Mouse (Mus musculus) G1E-ER4 (cell line): ENCODE data around the gene Uevld. TPM values are rescaled to one million over a fixed set of nuclear protein-coding genes. Genes with fewer than 3 reads are reported as not detected.
A peak's percentile ranks its signal among the peaks of the same experiment; 100 is the strongest.

Experiments used
- GATA1 ChIP-seq: IDR thresholded peaks from one replicate; pipeline ENCODE4 v1.8.0; 2012; ENCODE audit warnings: low read length, inconsistent platforms
- polyA plus RNA-seq: library from polyadenylated mRNA; stranded (reverse); fragments of >175 nt; gene quantifications from 2 replicates; pipeline ENCODE4 v1.2.3, GENCODE M21; 2012

The Uevld gene
- 0.25 and 0.26 TPM in 2 replicates for polyA plus RNA-seq

- TF ChIP-seq GATA1 = no peak
Observed at GRCm38 (mm10) chr7:46957831-46958691, at the start of gene Uevld. Gene Uevld (minus strand): TSS chr7:46958527.

GRCm38 (mm10) chr7:47007818-47008167 is 49.5 kb upstream of the Uevld start:
- no peak for TF ChIP-seq GATA1

- TF ChIP-seq GATA1 = no peak
Observed at GRCm38 (mm10) chr7:47007109-47007780, 48.9 kb upstream of the Uevld start.

- TF ChIP-seq GATA1 = no peak
Observed at GRCm38 (mm10) chr7:47003411-47004115, 45.2 kb upstream of the Uevld start.

GRCm38 (mm10) chr7:47001900-47002275 is 43.6 kb upstream of the Uevld start:
- TF ChIP-seq GATA1 = no peak

- TF ChIP-seq GATA1 = peak; percentile 16
Observed at GRCm38 (mm10) chr7:47001125-47001899, 43.0 kb upstream of the Uevld start.

GRCm38 (mm10) chr7:47000644-47000983 is 42.3 kb upstream of the Uevld start:
- TF ChIP-seq GATA1 = no peak

GRCm38 (mm10) chr7:46999983-47000643 is 41.8 kb upstream of the Uevld start:
- TF ChIP-seq GATA1 = no peak

- TF ChIP-seq GATA1 = no peak
Observed at GRCm38 (mm10) chr7:46998942-46999341, 40.6 kb upstream of the Uevld start.

- no peak for TF ChIP-seq GATA1
Observed at GRCm38 (mm10) chr7:46997644-46998395, 39.5 kb upstream of the Uevld start.

GRCm38 (mm10) chr7:46997008-46997407 is 38.7 kb upstream of the Uevld start:
- TF ChIP-seq GATA1 = no peak

GRCm38 (mm10) chr7:46995558-46995957 is 37.2 kb upstream of the Uevld start:
- no peak for TF ChIP-seq GATA1

- TF ChIP-seq GATA1 = no peak
Observed at GRCm38 (mm10) chr7:46993079-46993478, 34.8 kb upstream of the Uevld start.

- TF ChIP-seq GATA1 = no peak
Observed at GRCm38 (mm10) chr7:46987073-46987472, 28.7 kb upstream of the Uevld start.
